Mouse (Mus musculus): ENCODE data around the gene Gtpbp4. TPM values are rescaled to one million over a fixed set of nuclear protein-coding genes. Genes with fewer than 3 reads are reported as not detected.
"Not testable (repeated sequence)": the region's sequence is repeated elsewhere in the genome, so short reads cannot be mapped to it uniquely, and the experiment has no call there.

Gene Gtpbp4
- polyA plus RNA-seq, 1 experiment from 2014 or later = 86.4 TPM

GRCm38 (mm10) chr13:8937611-8938140 lies 58.2 kb downstream of the Gtpbp4 start:
- H3K27ac ChIP-seq (ENCODE audit: low read depth, low read length); H3K9ac ChIP-seq (ENCODE audit: low read length); H3K27me3 ChIP-seq (replicated peaks; ENCODE audit: control insufficient read depth, insufficient read depth, low read length); H3K4me3 ChIP-seq (ENCODE audit: low read depth, low read length); H3K36me3 ChIP-seq (ENCODE audit: control insufficient read depth, insufficient read depth, low read length); H3K4me2 ChIP-seq (ENCODE audit: low read length); H3K4me1 ChIP-seq (ENCODE audit: control insufficient read depth, insufficient read depth, low read length); DNase-seq (ENCODE audit: low spot score); ATAC-seq; H3K9me3 ChIP-seq (replicated peaks; ENCODE audit: control insufficient read depth, low read length): not testable (repeated sequence)
- 78% methylated on average over 6 of the region's 6 CpGs for WGBS

GRCm38 (mm10) chr13:8933499-8933898 lies 62.4 kb downstream of the Gtpbp4 start:
- H3K9me3 ChIP-seq (replicated peaks; ENCODE audit: control insufficient read depth, low read length) = no peaks in the 10 kb centered on the region
- H3K27me3 ChIP-seq (replicated peaks; ENCODE audit: control insufficient read depth, insufficient read depth, low read length) = no peaks in the 10 kb centered on the region
- H3K4me2 ChIP-seq (ENCODE audit: low read length) = no peak overlapping the region
- no peak overlapping the region for H3K4me3 ChIP-seq (ENCODE audit: low read depth, low read length)
- DNase-seq (ENCODE audit: low spot score) (no peak), ATAC-seq (no peak)
- no peak overlapping the region for H3K9ac ChIP-seq (ENCODE audit: low read length)
- H3K36me3 ChIP-seq (ENCODE audit: control insufficient read depth, insufficient read depth, low read length) = no peaks in the 10 kb centered on the region
- WGBS = 58% methylated on average over 2 of the region's 2 CpGs
- H3K27ac ChIP-seq (ENCODE audit: low read depth, low read length) = no peak overlapping the region
- no peaks in the 10 kb centered on the region for H3K4me1 ChIP-seq (ENCODE audit: control insufficient read depth, insufficient read depth, low read length)

Small RNAs within 50 kb of the gene (microRNA-seq; reads per million reads assigned to microRNA genes)
- not detected for gene Gm22750

Other genes with a start within 250 kb of the Gtpbp4 start
- gene Wdr37, start 124.2 kb downstream of the Gtpbp4 start, polyA plus RNA-seq (2014; fragmentation: Nextera tagmentation; extraction: Ambion mirVana) = 49.3 and 52.2 TPM in 2 replicates
- gene Idi1, start 110.6 kb downstream of the Gtpbp4 start, polyA plus RNA-seq (2014; fragmentation: Nextera tagmentation; extraction: Ambion mirVana) = 85.6 and 85.9 TPM in 2 replicates
- gene Gm9745, start 47.9 kb downstream of the Gtpbp4 start, polyA plus RNA-seq (2014; fragmentation: Nextera tagmentation; extraction: Ambion mirVana) = not detected in 2 replicates
- gene Idi2, start 43.2 kb downstream of the Gtpbp4 start, polyA plus RNA-seq (2014; fragmentation: Nextera tagmentation; extraction: Ambion mirVana) = not detected in 2 replicates
- gene Larp4b, start 97.8 kb upstream of the Gtpbp4 start, polyA plus RNA-seq (2014; fragmentation: Nextera tagmentation; extraction: Ambion mirVana) = 37.0 and 41.0 TPM in 2 replicates